Mouse (Mus musculus): ENCODE data around the gene Foxi1. TPM values are rescaled to one million over a fixed set of nuclear protein-coding genes. Genes with fewer than 3 reads are reported as not detected.

Gene Foxi1
- polyA plus RNA-seq, 1 experiment from 2014 or later, result 25.2 TPM

DNA sequence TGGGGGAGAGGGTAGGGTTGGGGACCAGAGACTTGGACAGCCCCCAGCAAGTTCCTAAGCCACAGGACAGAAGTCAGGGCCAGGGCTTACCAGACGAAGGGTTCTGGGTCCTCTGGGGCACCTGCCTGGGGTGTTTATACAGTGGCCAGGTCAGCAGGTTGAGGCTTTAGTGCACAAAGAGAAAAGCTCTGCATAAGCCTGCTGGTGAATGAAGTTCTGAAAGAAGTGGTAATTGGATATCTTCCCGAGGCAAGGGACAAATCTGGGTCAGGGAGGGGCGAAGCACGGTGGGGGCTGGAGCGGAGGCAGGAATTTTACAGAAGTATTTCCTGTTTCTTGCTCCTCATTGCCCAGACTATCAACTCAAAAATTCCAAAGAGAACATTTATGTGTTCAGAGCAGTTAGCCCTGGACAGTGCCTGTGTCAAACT lies 38.4 kb downstream of the Foxi1 start:
- peak; percentile 72; the same call in 1 of the 2 replicates for ATAC-seq (ENCODE audit: low FRiP score, low TSS enrichment)
- WGBS, result 12% methylated on average over 5 of the region's 5 CpGs

DNA sequence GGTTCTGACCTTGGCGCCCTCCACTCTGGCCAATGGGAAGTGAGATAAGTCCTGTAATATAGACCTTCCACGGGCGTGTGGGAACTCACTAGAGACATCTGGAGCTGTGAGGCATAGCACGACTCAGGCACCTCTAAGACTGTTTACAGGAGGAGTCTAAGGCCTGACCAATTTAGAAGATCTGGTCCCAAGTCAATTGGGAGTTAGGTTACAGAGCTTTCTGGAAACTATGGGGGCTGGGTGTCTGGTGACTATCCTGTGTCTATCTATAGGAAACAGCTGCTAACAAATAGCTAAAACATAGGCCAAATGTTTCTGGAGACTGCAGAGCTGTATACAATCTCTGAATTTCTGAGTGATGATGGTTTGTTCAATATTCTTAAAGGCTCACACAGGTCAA lies 41.5 kb downstream of the Foxi1 start:
- H3K36me3 ChIP-seq (ENCODE audit: insufficient read depth, low read length), result no peaks in the 10 kb centered on the region
- ATAC-seq (ENCODE audit: low FRiP score, low TSS enrichment), result no peak
- no peak overlapping the region for H3K27ac ChIP-seq (ENCODE audit: low read length)

More for the DNA sequence above, 38.4 kb downstream of the Foxi1 start:
- Histone ChIP-seq H3K9me3 (ENCODE audit: low read length) (no peaks in the 10 kb centered on the region), H3K27me3 (ENCODE audit: insufficient read depth, low read length) (no peaks in the 10 kb centered on the region), H3K9ac (replicated peaks; ENCODE audit: low read length) (no peak overlapping the region; the same call in 1 of the 2 replicates), H3K4me1 (ENCODE audit: insufficient read depth, low read length) (peaks cover 14% of the 10 kb centered on the region), H3K4me2 (replicated peaks; ENCODE audit: low read depth, low read length) (no peak overlapping the region), H3K4me3 (ENCODE audit: low read length) (no peak overlapping the region), H3K27ac (ENCODE audit: low read length) (peak overlapping the region; percentile 69; the same call in 1 of the 2 replicates), H3K36me3 (ENCODE audit: insufficient read depth, low read length) (no peaks in the 10 kb centered on the region)

DNA sequence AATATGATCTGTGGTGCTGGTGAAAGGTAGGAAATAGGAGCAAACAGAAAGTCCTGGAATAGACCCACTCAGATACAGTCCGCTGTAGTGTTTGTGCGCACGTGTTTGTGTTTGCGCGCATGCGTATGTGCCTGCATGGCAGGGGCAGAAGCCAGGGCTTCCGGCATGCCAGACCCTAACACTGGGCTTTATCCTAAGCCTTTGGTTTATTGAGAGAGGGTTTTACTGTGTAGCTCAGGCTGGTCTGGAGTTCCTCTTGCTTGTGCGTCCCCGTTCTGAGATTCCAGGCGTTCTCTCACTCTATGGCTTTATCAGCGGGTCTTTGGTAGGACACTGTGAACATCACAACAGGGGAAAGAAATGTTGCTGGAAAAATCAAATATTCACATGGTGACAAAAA lies 42.6 kb downstream of the Foxi1 start:
- Histone ChIP-seq H3K36me3 (ENCODE audit: insufficient read depth, low read length) (no peaks in the 10 kb centered on the region), H3K27me3 (ENCODE audit: insufficient read depth, low read length) (no peaks in the 10 kb centered on the region), H3K9ac (replicated peaks; ENCODE audit: low read length) (no peak overlapping the region), H3K4me1 (ENCODE audit: insufficient read depth, low read length) (peaks cover 14% of the 10 kb centered on the region), H3K27ac (ENCODE audit: low read length) (no peak overlapping the region), H3K9me3 (ENCODE audit: low read length) (peaks cover 7% of the 10 kb centered on the region), H3K4me2 (replicated peaks; ENCODE audit: low read depth, low read length) (no peak overlapping the region), H3K4me3 (ENCODE audit: low read length) (no peak overlapping the region)
- WGBS, result 98% methylated on average over 11 of the region's 11 CpGs
- no peak for ATAC-seq (ENCODE audit: low FRiP score, low TSS enrichment)

More for the DNA sequence above, 41.5 kb downstream of the Foxi1 start:
- Histone ChIP-seq H3K27me3 (ENCODE audit: insufficient read depth, low read length) (no peaks in the 10 kb centered on the region), H3K9me3 (ENCODE audit: low read length) (peaks cover 5% of the 10 kb centered on the region), H3K9ac (replicated peaks; ENCODE audit: low read length) (no peak overlapping the region), H3K4me2 (replicated peaks; ENCODE audit: low read depth, low read length) (no peak overlapping the region), H3K4me3 (ENCODE audit: low read length) (no peak overlapping the region), H3K4me1 (ENCODE audit: insufficient read depth, low read length) (peaks cover 14% of the 10 kb centered on the region)
- 70% methylated on average over 4 of the region's 4 CpGs for WGBS

DNA sequence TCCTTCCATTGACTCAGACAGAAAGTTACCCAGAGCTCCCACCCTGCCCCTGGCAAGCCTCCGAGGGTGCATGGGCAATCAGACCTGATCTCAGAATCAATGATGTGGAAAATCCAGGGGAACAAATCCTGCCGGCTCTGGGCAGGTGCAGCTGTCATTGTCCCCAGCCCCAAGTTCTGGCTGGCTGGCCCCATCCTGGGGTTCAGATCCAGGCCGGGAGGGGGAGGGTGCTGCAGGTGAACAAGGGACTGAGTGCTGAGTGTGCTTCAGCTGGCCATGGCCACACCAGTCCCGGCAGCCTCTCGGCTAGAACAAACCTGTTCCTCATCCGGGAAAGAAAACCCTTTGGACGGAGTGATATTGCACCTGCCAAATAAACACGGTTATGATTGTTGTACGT lies 49.0 kb downstream of the Foxi1 start:
- peak; percentile 79 for ATAC-seq (ENCODE audit: low FRiP score, low TSS enrichment)
- Histone ChIP-seq H3K36me3 (ENCODE audit: insufficient read depth, low read length) (no peaks in the 10 kb centered on the region), H3K4me1 (ENCODE audit: insufficient read depth, low read length) (no peaks in the 10 kb centered on the region), H3K27ac (ENCODE audit: low read length) (no peak overlapping the region), H3K27me3 (ENCODE audit: insufficient read depth, low read length) (no peaks in the 10 kb centered on the region), H3K9me3 (ENCODE audit: low read length) (peaks cover 7% of the 10 kb centered on the region), H3K4me2 (replicated peaks; ENCODE audit: low read depth, low read length) (no peak overlapping the region), H3K4me3 (ENCODE audit: low read length) (no peak overlapping the region), H3K9ac (replicated peaks; ENCODE audit: low read length) (no peak overlapping the region)
- WGBS, result 67% methylated on average over 9 of the region's 9 CpGs

DNA sequence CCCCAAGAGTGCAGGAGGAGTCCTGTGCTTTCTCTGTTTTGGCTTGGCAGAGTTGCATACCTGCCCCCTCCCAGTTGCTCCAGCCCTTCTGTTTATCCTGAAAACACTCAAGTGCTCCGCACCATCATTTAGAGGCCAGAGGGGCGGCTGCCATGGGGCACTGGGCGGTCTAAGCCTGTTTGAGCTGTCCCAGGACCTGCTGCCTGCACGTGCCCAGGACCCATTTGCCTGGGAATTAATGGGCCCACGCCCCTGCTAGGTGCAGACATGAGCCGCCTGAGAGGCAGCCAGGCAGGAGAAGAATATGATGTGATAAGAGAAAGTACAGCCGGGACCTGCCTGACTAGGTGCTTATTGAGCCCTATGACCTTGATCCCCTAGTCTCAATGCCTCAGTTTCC lies 52.7 kb downstream of the Foxi1 start:
- Histone ChIP-seq H3K4me2 (replicated peaks; ENCODE audit: low read depth, low read length) (no peak overlapping the region), H3K4me3 (ENCODE audit: low read length) (no peak overlapping the region), H3K27ac (ENCODE audit: low read length) (no peak overlapping the region; the same call in 1 of the 2 replicates), H3K4me1 (ENCODE audit: insufficient read depth, low read length) (no peaks in the 10 kb centered on the region), H3K27me3 (ENCODE audit: insufficient read depth, low read length) (no peaks in the 10 kb centered on the region), H3K9ac (replicated peaks; ENCODE audit: low read length) (no peak overlapping the region), H3K36me3 (ENCODE audit: insufficient read depth, low read length) (no peaks in the 10 kb centered on the region), H3K9me3 (ENCODE audit: low read length) (no peaks in the 10 kb centered on the region)
- 60% methylated on average over 7 of the region's 7 CpGs for WGBS
- ATAC-seq (ENCODE audit: low FRiP score, low TSS enrichment), result peak; percentile 87

Other genes starting within 250 kb of the Foxi1 start
- gene Kcnmb1, start 245.1 kb downstream of the Foxi1 start, polyA plus RNA-seq (2015; fragmentation: Nextera tagmentation; extraction: Ambion mirVana), result 0.72 and 0.76 TPM in 2 replicates
- 1.1 and 1.3 TPM in 2 replicates for gene Kcnip1, start 214.9 kb downstream of the Foxi1 start, polyA plus RNA-seq (2015; fragmentation: Nextera tagmentation; extraction: Ambion mirVana)
- gene Lcp2, start 161.2 kb downstream of the Foxi1 start, polyA plus RNA-seq (2015; fragmentation: Nextera tagmentation; extraction: Ambion mirVana), result 2.5 TPM in 2 replicates
- gene 4930469K13Rik, start 109.5 kb downstream of the Foxi1 start, polyA plus RNA-seq (2015; fragmentation: Nextera tagmentation; extraction: Ambion mirVana), result not detected in 2 replicates
- gene Fam196b, start 106.7 kb upstream of the Foxi1 start, polyA plus RNA-seq (2015; fragmentation: Nextera tagmentation; extraction: Ambion mirVana), result 0.55 and 0.73 TPM in 2 replicates